Mouse (Mus musculus): ENCODE measurements around the gene Raver1.

The Raver1 gene

DNA sequence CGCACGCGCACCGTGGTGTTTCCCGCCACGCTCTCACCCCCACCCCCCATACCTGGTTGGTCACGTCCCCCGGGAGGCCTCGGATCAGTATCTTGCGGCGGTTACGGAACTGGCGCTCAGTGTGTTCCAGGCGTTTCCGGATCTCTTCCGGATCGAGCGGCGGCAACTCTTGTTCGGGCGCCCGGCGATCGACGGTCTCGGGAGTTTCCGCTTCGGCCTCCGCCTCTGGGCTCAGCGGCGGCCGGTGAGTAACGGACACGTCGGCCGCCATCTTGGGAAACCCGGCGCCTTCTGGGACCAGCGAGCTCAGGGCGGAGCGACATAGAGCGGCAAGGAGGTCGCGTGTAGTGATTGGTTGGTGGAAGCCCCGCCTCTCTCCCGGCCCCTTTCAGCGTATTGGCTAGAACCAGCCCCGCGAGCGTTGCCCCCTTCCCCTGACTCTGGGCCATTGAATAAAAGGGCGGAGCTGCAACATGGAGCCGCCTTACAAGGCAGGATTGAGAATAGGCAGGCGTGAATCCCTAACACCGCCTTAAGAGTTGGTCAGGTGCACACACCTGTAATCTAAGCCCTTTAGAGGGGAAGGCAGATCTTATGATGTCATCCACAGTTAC, at the start of gene Raver1, which contains the start of gene Gm38431:
Gene Raver1, minus strand, starts transcription at position 302 of the 614 bp plus-strand sequence.
Gene Gm38431, minus strand, starts transcription at position 291 of the 614 bp plus-strand sequence.
- peak; percentile 97 for DNase-seq (ENCODE audit: low read depth)

DNA sequence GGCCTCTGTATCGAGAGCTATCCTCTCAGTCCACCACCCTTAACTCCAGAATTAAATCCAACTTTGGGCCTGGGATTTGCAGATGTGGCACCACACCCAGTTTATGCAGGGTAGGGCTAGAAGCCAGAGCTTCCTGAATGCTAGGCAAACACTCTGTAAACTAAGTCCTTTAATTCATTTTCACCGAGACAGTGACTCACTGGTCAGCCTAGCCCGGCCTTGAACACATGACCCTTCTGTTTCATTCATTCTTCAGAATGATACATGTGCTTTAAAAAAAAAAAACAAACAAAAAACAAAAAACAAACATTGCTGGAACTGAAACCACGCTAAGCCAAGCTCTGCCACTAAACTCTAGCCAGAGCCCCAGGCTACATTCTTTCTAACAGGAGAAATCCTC, 46.6 kb upstream of the Raver1 start:
- DNase-seq (ENCODE audit: low read depth): no peak

DNA sequence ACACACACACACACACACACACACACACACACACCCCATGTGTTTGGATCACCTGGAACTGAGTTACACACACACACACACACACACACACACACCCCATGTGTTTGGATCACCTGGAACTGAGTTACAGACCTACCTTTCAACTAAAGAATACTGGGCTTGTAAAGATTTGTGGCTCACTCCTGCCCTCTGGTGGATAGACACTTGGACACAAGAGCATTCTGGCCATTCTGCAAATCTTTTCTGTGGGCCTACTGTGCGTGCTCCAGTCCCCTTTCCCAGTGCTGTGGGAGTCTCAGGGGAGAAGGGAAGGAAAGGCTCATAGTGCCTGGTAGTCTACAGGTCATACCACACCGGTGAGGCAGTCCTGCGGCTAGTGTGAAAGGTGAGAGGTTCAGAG, 45.4 kb upstream of the Raver1 start:
- DNase-seq (ENCODE audit: low read depth): peak; percentile 70

DNA sequence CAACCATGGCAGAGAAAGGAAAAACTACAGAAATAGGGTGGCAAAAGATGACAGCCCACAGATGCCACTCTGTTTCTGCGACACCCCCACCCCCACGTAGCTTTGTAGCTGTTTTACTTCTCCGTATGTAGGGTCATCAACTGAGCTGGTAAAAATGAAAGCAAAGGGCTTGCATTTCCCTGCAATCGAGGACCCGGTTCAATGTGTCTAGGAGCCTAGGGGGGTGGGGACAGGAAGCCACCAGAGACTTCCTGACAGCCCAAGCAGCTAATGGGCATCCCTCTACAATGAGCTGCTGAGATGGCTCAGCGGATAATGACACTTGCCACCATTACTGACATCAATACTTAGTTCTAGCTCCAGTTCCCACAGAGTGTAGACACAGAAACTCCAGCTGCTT, 44.6 kb upstream of the Raver1 start:
- DNase-seq (ENCODE audit: low read depth): no peak

DNA sequence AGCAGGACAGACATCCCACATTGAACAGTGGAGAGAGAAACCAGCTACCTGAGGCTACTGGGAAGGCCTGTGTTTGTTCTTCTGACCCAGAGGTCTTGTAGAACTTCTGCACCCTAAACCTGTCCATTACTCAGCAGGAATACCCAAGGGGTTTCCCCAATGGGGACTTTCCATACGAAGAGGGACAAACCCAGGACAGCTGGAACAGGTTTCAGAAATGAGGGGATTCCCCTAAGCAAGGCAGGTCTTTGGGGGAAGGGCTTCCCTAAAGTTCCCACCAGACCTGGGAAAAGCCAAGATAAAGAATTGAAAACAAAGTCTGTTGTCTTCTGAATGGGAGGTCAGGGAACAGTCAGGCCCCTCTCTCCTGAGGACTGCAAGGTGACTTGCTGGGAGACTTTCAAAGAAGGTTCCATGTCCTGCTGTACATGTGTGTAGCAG, 44.2 kb upstream of the Raver1 start:
- no peak for DNase-seq (ENCODE audit: low read depth)

DNA sequence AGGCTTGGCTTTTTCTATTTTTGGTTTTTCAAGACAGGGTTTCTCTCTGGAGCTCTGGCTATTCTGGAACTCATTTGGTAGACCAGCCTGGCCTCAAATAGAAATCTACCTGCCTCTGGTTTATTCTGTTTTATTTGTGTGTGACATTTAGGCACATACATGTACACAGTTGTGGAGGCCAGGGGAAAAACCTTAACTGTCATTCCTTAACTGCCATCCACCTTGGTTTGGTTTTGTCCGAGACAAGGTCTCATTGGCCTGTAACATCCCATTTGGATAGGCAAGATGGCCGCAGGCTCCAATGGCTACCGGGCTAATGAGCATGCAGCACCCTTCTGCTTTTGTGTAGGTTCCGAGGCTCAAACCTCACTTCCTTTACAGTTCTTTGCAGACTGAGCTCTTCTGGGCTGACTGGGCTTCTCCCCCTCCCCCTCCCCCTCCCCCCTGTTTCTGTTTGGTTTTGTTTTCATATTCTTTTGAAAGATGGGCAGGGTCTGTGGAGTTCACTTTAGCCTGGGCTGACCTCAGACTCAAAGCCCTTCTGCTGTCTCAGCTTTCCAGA, 43.6 kb upstream of the Raver1 start:
- no peak for DNase-seq (ENCODE audit: low read depth)

DNA sequence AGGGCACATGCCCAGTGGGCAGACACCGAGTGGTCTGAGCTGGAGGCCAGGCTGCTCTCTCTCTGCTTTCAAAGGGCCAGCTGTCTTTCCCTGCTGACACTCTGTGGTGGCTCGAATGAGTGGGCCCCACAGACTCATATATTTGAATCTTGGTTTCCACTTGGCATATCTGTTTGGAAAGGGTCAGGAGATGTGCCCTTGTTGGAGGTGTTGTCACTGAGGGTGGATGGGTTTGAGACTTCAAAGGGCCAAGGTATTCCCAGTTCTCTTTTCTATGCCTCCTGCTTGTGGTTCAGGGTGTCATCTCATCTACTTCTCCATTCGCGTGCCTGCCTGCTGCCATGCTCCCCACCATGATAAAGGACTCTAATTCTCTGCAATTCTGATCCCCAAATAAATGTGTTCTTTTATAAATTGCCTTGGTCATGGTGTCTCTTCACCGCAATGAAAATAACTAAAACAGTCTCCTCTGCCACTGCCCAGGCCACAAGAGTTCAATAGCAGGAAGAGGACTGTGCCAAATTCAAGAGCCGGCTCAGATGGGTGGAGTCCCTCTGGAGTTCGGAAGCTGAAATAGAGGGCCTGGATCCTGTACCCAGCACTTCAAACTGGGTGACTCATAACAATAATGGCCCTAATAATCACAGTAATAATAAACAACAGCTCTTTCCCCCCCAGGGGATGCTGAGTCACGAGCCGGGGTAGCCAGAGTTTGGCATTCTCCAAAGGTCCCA, 43.0 kb upstream of the Raver1 start:
- no peak for DNase-seq (ENCODE audit: low read depth)

DNA sequence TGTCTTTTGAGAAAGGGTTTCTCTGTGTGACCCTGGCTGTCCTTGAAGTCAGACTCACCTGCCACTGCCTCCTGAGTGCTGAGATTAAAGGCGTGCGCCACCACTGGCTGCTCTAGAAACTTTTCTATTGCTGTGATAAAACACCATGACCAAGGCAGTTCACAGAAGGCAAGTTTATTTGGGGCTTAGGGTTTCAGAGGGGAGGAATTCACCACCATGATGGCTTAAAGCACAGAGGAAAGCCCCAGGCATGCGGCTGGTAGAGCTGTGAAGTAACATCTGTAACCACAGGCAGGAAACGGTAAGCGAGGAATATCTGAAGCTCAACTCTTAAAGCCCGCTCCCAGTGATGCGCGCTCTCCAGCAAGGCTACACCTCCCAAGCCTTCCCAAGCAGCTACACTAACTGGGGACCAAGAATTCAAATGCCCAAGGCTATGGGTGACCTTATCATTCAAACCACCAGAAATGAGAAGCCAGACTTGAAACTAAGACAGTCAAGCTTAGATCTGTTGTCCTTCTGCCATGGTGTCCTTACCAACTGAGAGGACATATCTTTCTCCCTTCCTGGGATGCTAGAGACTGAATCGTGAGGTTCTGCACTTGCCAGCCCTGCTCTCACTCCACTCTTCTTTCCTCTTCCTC, 41.4 kb upstream of the Raver1 start:
- DNase-seq (ENCODE audit: low read depth): no peak

DNA sequence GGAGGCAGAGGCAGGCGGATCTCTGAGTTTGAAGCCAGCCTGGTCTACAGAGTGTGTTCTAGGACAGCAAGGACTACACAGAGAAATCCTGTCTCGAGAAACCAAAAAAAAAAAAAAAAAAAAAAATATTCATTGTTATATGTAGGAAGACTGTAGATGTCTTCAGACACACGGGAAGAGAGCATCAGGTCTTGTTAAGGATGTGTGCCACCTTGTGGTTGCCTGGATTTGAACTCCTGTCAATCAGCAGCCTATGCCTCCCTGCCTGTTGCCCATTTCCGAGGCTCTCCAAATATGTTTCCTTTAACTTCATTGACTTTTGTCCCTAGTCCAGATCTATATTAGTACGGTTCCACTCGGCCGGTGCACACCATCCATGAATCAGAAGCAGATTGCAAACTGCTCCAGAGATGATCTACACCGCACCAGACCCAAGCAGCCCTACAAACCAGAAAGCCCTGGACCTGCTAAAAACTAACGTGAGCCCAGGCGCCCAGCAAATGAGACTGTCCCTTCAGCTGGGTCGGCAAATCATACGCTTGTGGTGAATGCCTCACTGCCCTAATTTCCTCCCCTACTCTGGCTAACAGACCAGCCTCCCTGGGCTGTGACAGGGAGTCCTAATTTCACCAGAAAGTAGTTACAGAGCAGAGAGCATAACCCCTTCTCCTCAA, 40.4 kb upstream of the Raver1 start:
- DNase-seq (ENCODE audit: low read depth): no peak

DNA sequence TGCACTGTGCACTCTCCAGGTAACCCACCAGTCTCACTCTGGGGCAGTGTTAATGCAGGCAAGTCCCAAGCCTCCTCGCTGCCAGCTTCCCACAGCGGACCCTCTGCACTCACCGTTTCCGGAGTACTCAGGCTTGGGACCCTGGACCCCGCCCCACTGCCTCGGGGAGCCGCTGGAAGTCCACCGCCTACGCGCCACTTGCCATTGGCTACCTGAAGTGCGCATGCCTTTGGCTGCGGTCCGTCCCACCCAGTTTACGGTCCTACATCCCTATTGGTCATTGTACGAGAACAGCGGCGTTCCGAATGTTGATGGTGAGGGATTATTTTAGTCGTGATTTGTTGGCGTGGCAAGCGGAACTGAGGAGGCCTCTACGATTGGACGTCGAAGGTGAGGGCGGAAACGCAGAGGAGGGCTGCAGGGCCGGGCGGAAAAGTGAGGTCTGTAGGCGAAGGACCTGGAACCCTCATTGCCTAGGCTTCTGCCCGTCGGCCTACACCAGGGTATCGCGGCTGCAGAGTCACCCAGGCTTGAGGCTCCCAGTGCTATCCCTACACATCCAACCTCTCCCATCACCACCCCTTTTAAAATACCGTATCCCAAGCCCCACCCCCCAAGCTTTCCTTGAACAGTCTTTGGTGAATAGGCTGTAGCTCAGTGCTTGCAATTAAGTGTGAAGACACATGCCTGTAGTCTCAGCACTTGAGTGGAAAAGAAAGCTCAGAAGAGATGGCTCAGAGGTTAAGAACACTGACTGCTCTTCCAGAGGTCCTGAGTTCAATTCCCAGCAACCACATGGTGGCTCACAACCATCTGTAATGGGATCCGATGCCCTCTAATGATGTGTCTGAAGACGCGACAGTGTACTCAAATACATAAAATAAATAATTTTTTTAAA, 39.5 kb upstream of the Raver1 start, which contains the start of gene Tyk2:
Gene Tyk2, minus strand, starts transcription at position 185 of the 898 bp plus-strand sequence.
- DNase-seq (ENCODE audit: low read depth): peak; percentile 92

DNA sequence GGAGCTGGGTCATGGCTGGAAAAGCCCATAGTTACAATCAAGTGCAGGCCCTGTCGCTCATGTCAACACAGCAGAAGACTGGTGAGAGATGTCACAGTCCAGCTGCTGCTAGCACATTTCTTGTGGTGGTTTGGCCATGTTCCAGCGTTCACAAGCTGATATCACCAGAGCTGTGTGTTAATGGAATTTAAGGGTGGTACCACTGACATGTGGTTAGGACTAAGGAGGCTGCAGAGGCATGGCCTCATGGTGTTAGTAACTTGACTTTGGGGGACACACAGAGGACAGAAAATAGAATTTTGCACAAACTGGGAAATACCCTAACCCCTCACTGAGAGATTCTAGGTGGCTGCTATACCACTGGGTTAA, 34.4 kb upstream of the Raver1 start:
- DNase-seq (ENCODE audit: low read depth): no peak

DNA sequence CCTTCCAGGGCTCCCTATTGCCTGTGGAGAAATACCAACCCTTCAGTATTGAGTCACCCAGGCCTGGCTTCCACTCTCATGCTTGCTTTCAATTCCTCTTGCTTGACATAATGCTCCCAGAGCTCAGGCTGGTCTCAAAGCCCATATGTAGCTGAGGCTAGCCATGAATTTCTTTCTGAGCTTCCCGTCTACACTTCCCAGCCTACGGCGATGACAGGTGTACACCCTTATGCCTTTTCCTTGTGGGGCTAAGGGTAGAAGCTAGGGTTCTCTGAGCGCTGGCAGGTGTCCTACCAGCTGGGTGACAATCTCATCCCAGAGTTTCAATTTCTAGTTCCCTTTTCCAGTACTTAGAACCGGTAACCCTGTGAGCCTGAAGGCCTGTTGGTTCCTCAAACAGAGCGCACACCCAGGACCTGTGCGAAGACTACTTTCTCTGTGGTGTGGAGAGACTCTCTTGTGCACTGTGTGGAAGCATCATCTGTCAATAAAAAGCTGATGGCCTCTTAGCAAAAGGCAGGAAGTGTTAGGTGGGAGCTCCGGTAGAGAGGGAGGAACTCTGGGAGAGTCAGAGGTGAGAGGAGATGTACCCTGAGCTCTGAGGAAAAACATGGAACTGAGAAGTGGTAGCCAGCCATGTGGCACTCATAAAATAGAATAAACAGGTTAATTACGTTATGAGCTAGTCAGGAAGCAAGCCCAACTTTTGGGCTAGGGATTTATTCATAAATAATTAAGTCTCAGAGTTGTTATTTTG, 33.9 kb upstream of the Raver1 start:
- DNase-seq (ENCODE audit: low read depth): no peak

DNA sequence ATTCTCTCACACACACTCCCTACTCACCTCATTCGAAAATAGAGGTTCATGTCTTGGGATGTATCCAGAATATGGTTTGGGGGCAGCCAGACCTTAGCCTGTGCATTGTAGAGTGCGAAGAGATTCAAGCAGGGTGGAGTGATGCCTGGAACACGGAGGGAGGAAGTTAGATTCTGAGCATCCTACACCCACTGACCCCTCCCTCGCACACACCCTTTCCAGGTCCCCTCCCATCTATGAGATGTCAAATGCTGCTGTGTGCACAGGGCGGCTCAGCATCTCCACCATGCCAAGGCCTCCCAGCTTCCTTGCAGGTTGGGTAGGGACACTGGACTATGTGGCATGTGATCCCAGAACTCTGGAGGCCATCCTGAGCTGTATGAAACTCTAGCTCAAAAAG, 33.0 kb upstream of the Raver1 start:
- DNase-seq (ENCODE audit: low read depth): no peak

DNA sequence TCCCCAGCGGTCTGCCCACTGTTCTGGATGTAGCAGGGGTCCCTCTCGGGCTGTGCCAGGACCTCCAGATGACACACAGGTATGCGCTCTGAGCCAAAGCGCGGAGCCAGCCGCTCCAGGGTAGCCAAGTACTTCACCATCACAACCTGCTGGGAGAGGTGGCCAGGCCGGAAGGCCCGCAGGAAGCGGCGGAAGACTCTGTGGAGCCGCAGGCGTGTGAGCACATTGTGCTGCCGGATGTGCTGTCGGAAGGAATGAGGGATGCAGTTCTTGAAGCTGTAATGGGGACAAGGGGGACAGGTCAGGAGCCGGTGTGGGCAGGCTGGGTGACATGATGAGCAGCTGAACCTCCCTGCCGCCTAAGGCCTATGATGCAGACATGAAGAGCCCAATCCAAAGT, 29.7 kb upstream of the Raver1 start:
- DNase-seq (ENCODE audit: low read depth): no peak

DNA sequence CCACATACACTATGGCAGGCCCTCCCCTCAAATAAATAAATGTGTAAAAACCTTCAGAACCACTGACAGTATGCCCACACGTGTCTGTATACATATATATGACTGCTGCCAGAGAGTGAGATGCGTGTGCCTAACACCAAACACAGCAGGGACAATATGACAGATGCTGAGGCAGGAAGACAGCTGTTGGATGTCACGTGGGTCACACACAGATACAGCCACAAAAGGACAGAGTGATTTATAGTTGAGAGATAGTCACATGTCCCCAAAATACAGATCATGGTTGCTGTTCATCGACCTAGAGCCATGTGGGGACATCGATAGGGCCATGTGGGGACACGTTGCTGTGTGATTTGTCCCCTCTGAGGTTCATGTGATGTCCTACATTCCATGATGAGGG, 25.3 kb upstream of the Raver1 start:
- no peak for DNase-seq (ENCODE audit: low read depth)

DNA sequence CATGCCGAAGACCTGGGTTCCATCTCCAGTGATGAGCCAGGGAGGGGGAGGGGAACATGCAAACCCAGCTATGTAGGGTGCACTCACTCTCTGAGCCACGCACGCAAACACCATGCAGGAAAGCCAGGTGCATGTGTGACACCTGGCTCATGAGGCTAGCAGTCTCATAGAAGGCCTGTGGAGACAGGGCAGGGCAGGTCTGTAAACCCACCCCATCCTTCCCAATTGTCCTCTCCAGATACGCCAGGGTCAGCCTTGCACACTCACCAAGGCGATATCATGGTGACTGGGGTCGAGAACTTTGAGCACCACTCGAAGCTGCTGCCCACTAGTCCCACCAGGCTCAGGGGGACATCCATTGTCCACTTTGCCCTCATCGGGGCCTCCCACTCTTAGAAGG, 23.3 kb upstream of the Raver1 start:
- no peak for DNase-seq (ENCODE audit: low read depth)

DNA sequence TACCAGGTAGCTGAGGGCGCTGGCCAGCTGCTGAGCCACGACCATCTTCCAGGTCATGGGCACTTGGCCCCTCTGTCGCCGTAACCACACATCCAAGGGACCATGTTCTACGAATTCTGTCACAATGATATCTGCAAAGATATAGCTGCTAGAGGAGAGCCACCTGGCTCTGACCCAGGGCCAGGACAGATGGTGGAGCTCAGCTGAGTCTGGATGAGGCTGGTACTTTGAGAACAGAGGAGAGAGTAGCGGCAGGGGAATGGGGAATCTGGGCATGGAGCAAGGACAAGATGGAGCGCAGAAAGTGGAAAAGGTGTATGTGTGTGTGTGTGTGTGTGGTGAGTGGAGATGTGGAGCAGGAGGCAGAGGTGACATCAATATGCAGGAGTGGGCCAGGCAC, 22.4 kb upstream of the Raver1 start:
- no peak for DNase-seq (ENCODE audit: low read depth)

DNA sequence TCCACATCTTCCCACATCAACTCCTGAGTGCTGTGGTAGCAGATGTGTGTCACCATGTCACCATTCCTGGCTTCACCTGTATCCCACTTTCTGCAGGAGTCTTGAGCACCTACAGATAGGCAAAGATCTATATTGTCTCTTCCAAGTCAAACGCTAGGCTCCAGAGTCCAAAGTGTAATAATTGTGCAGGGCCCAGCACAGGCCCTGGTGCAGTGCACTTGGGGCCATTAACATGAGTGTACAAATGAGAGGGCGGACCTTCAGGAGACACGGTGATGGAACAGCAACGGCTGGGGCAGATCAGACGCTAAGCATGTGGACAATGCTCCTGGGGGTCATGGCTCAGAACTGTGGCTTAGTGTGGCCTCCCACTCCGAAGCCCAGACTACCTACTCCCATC, 21.9 kb upstream of the Raver1 start:
- no peak for DNase-seq (ENCODE audit: low read depth)

DNA sequence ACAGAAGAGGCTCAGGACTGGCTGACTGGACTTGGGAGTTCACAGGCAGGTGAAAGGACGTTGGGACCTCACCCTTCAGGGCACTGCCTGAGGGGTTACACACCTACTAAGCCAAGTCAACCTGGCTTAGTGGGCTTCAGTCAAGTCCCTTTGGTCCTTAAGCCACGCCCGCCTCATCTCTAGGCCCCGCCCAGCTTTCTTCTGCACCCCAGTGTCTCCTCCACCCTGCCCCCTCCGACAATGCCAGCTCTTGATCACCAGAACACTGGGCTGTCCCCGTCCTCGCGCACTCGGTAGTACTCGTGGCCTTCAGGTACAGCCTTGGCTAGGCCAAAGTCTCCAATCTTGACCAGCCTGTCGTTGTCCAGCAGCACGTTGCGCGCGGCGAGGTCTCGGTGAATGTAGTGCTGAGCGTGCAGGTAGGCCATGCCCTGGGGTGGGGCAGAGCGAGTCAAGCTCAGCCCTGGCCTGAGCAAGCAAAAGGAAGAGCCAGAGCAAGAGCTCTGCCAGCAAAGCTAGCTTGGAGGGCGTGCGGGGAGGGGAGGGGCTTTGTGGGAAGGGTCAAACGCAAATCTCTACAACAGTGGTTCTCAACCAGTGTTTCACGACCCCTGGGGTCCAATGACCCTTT, 15.9 kb upstream of the Raver1 start:
- DNase-seq (ENCODE audit: low read depth): no peak

Measured in c-Kit-positive CD71-negative TER-119-negative erythroid progenitor cells, embryonic 14.5 days (primary cell).